Mouse (Mus musculus): ENCODE measurements around the gene Miga1. TPM values are rescaled to one million over a fixed set of nuclear protein-coding genes. Genes with fewer than 3 reads are reported as not detected.

The Miga1 gene
- total RNA-seq, 2 experiments from 2014 or later: 3.2 to 3.9 TPM

DNA sequence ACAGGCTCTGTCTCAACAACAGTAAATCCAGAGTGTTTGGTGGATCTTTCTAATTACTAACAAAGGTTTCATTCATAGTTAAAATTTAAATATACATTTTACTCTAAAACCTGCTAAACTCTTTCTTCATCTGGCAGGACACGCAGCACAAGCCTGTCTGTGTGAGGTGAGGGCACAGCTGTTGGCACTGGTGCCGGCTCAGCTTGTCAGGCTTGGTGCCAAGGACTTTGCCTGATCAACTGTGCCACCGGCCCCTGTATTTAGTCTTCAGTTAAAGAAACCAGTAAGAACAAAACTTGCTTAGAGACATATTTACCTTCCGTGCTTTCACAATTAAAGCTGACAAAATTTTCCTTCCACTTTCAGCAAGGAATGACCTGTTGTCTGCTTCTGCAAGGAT is 51.5 kb downstream of the Miga1 start:
- no peak for ATAC-seq (ENCODE audit: poor library complexity, severe bottlenecking)

DNA sequence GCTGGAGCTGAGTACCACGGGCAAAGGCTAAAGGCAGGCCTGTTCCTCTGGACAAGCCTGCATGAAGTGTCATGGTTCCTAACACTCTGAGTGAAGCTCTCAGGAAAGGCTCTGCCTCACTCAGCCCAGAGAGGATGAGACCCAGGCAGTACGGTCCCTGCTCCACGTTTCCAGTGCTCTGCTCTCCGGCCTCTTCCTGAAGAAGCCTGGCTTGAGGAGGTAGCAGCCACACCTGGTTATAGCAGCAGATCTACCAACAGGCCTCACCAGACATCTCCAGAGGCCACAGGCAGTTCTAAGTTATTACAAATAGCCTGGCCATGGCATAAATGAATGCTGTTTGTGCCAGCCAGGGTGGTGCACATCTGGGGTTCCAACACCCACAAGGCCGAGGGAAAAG is 51.9 kb downstream of the Miga1 start:
- no peak for ATAC-seq (ENCODE audit: poor library complexity, severe bottlenecking)

DNA sequence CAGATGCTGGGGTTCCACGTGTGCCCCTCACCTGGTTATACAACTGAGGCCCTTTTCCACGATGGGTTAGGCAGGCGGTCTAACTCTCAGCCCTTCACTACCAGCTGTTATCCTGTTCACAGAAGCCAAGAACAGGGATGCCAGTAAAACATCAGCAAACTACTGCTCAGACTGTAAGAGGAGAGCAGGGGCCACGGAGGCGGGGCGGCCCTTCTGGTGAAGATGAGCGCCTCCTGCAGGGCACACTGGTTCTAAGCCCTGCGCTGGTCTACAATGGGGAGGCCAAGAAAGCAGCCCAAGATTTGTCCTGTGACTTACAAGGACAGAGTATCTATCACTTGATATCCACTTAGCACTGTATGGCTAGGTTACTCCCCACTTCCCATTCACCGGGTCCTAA is 52.4 kb downstream of the Miga1 start:
- no peak for ATAC-seq (ENCODE audit: poor library complexity, severe bottlenecking)

DNA sequence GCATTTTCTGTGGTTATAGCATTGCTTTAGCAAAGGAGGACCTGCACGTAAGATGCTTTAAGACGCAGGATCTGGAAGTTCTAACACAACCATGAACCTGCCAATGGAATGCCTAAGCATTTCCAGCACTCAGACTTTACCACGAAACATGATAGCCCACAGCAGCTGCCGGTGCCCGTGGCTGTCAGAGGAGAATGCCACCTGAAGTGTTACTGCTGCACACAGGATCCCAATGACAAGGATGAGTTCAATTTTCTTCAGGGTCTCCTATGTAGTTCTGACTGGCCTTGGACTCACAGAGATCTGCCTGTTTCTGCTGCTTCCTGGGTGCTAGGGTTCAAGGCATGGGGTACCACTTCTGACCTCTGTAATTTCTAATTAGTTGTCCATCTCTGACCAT is 55.4 kb downstream of the Miga1 start:
- ATAC-seq (ENCODE audit: poor library complexity, severe bottlenecking): no peak

DNA sequence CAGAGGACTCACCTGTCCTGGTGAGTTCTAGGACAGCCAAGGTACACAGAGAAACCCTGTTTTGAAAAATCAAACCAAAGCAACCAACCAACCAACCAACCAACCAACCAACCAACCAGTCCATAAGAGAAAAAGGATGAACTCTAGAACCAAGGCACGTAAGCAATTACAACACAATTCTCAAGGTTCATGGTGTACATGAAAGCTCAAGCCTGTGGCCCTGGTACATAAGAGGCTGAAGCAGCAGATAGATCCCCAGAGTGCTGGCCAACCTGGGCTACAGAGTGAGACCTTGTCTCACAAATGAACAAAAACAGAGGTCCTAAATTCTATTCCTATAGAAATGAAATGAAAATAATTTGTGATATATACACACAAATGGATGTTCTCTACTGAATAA is 55.9 kb downstream of the Miga1 start:
- ATAC-seq (ENCODE audit: poor library complexity, severe bottlenecking): no peak

DNA sequence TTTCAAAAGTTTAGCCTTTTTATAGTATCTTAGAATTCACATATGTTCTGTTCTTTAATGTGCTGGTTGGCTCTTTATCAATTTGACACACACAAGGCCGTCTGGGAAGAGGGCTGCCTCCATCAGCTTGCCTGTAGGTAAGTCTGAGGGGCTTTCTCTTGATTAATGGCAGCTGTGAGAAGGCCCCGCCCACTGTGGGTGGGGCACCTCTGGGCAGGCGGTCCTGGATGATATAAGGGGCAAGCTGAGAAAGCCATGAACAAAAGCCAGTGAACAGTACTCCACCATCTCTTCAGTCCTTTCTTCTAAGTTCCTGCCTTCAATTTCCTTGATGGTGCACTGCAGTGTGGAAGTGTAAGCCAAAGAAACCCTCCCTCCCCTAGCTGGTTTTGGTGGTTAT is 58.1 kb downstream of the Miga1 start:
- ATAC-seq (ENCODE audit: poor library complexity, severe bottlenecking): no peak

DNA sequence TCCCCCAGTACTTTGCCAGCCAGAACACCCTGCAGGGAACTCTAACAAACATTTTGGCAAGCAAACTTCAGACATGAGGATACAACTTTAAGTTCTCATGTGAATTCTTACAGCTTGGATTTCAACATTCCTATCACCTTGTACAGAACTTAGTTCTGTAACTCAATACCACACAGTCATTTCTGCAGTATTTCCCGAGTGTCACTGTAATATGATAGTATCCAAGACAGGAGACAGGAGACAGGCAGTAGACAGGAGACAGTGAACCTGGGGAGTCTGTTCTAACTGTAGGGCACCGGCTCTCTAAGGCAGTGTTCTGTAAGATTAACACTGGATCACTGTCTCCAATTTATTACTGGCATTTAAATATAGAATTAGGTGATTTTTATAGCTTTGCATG is 61.8 kb downstream of the Miga1 start:
- ATAC-seq (ENCODE audit: poor library complexity, severe bottlenecking): no peak

DNA sequence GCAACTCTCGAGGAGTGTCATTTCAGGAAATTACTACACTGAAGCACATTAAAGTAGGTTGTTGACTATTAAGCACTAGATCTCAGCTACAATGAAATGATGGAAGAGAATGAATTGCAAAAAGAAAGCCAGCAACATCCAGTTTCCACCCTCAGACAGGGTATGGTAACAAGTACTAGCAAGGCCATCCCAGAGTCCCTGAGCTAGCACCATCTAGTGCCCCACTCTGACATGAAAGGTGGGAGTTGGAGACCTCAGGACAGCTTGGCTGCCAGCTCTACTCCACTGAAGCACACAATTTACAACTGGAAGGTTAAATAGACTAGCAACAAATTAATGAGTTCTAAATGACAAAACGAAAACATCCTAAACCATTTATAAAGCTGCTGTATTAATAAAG is 62.3 kb downstream of the Miga1 start:
- no peak for ATAC-seq (ENCODE audit: poor library complexity, severe bottlenecking)

DNA sequence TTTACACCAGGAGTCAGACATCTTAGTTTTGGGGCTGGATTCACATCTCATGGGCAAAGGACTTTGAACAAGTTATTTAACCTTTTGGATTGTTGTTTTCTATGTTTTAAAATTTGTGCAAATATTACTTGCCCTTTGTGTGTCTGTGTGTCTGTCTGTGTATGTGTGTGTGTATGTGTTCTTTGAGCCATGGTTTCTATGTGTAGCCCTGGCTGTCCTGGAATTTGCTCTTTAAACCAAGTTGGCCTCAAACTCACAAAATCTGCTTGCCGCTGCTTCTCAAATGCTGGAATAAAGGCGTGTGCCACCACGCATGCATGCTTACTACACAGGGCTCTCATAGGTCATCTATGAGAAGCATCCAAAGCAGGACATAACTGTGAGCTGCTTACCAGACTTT is 63.3 kb downstream of the Miga1 start:
- no peak for ATAC-seq (ENCODE audit: poor library complexity, severe bottlenecking)

DNA sequence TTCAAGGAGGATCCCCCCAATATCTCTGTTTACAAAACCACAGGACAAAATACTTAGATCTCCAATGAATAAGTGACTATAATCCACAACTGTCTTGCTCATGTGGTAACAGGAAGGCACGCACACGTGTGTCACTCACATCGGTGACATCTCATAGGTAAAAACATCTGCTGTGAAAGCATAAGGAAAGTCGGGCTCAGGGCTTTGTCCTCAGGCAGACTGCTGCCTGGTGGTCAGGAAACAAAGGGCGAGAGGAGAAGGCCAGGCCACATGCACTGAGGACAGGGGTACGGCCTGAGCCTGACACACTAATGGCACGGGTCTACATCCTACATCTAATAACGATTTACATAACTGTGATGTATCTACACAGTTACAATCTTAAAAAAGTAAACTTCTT is 65.2 kb downstream of the Miga1 start:
- no peak for ATAC-seq (ENCODE audit: poor library complexity, severe bottlenecking)

DNA sequence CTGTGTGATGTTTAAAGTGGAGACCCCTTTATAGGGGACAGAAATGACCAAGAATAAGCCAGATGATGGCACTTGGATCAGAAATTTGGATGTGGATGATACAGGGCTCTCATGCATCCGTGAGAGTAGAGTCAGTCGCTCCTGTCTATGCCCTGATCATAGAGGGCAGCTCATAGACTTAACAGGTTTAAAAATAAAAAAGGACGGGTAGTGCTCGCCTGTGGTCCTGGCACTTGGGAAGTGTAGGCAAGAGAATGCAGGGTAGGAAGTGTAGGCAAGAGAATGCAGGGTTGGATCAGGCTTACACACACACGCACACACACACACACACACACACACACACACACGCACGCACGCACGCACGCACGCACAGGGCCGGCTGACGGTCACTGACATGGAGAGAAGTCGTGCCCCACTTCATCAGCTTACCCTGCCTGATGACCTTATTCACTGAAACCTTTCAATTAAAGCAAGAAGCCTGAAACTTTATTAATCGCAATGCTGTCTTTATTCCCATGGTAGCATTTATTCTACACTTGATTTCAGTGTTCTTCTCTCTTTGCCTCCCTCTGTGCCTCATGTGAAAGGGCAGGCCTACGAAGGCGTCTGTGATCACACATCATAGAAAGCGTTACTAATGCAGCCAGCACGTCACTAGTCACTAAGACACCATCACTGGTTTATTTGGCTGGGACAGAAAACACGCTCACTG is 67.1 kb downstream of the Miga1 start:
- no peak for ATAC-seq (ENCODE audit: poor library complexity, severe bottlenecking)

DNA sequence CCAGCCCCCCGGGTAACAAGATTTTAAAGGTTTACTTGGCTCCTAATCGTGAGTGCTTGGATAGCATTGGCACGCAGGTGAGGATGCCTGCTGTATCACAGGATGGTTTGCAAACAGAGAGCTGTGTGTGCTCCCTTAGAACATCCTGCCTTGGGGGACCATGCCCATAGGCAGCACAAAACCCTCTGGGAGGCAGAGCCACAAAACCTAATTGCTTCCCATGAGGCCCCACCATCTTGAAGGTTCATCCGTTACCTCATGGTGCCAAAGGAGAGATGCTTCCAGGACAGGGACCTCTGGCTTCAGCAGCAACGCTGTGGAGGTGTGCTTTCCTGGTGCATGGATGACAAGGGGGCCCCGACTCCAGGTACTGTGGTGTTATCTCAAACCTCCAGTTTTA is 68.3 kb downstream of the Miga1 start:
- no peak for ATAC-seq (ENCODE audit: poor library complexity, severe bottlenecking)

DNA sequence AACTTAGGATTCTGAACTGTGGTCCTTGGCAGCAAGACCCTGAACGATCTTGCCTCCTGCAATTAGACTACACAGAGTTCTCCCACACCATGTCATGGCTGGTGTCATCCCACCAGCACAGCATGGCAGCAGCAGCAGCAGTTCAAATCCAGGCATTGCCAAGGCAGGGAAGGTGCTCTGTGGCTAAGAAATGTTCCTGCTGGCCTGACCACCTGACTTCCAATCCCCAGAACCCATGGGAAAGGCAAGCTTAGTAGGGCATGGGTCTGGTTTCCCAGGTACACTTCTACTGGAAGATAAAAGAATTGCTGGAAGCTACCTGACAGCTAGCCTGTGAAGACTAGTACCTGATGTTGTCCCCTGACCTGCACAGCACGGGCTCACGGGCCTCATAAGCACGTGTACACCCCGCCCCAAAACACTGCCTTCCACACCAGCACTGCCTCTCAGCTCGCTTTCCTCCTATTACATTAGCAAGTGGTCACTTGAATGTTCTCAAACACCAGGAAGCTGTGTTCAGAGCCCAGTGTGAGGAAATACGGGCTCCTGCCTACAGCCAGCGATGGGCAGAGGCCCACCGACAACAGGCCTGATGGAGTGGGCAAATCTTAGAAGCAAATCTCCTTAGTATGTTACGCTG is 69.0 kb downstream of the Miga1 start:
- ATAC-seq (ENCODE audit: poor library complexity, severe bottlenecking): no peak

DNA sequence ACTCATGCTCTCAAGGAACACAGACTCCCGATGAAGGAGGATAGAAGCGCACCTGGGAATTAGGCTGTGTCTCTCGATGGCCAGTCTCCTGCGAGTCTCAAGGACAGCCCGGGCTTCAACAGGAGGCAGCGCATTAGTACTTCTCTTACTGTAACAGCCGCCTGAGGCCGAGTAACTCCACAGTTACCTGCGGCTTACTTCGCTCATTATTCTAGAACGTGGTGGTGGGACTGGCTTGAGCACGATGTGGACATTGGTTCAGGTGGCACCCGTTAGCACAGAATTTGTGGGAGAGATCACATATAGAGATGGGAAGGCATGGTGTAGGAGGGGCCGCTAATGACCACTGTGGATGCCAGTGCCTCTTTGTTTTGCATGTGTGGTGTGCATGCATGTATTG is 72.1 kb downstream of the Miga1 start:
- no peak for ATAC-seq (ENCODE audit: poor library complexity, severe bottlenecking)

DNA sequence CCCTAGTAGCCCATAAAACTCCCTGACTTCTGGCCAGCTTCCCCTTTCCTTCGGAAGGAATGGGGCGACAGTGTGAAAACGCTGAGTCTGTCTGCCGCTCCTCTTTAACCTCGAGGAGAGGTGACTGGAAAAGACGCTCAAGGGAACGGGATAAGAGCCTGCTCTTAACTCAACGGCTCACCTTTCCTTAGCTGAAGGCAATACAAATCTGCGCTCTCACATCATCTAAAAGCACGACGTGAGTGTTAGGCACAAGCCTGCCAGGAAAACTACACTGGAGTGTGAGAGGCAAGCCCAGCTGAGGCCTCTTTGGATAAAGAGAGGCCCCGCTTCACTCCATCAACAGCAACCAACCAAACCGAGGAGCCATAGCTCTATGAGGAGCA is 74.2 kb downstream of the Miga1 start, which contains the start of gene Nexn:
TSS of gene Nexn (minus strand) at position 315 of the 386 bp plus-strand sequence.
- ATAC-seq (ENCODE audit: poor library complexity, severe bottlenecking): no peak

DNA sequence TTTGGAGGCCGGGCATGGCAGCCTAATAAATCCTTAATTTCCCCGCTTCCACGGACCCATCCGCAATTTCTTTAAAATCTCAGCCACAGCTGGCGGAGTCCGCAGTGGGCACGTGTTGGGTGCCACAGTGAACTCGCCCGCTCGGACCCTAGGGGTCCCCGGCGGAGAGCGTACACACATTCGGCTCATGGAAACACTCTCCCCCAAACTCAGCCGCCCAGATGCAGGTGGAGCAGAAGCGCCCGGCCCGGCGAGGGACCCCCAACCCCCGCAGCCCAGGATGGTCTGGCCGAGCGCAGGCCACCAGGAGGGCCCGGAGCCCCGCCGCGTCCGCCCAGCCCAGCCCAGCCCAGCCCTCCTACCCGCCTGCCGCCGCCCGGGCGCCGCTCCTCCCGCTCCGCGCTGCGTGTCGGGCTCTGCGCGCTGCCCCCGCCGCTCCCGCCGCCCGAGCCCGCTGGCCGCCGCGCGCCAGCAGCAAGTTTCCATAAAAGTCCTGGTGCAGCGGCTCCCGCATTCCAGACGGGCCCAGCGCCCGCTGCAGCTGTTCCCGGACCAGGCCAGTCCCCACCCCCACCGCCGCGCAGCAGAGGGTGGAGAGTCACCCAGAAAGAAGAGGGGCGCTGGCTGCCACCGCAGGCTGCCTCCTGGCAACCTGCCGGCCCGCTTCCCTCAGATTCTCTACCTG is 74.7 kb downstream of the Miga1 start:
- 0 out of 2 replicates have a peak, but pooled peaks have one; percentile 13 for ATAC-seq (ENCODE audit: poor library complexity, severe bottlenecking)

DNA sequence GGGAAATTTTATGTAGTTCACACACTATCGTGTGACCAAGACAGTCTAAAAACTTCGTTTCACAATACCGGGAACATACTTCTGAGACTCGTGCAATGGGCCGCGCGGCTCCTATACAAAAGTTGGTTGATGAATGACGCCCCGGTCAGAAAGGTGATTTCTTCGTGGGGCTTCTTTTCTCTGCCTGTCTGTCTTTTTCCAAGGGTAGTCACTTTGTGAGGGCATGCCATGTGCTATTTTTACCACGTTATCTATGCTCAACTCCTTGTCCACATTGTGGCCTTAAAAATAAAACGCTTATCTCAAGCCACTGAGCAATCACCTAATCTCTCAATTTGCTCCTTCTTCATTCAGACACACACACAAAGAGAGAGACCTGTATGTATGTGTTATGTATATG is 75.4 kb downstream of the Miga1 start:
- no peak for ATAC-seq (ENCODE audit: poor library complexity, severe bottlenecking)

DNA sequence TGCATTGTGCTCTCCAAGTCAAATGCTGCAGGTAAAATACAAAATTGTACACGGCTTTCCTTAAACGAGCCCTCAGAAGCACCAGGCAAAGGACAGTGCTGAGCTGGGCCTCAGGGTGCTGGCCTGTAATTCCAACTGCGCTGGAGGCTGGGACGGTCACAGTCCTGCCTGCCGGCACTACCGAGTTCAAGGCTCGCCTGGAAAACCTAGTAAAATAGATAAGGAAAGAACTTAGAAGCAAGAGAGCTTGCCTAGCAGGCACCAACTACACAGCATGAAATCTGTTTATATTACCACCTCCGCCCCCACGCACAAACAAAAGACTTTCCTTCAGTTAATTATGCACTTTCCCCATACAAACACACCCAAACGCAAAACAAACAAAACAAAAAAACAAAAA is 75.8 kb downstream of the Miga1 start:
- ATAC-seq (ENCODE audit: poor library complexity, severe bottlenecking): no peak

DNA sequence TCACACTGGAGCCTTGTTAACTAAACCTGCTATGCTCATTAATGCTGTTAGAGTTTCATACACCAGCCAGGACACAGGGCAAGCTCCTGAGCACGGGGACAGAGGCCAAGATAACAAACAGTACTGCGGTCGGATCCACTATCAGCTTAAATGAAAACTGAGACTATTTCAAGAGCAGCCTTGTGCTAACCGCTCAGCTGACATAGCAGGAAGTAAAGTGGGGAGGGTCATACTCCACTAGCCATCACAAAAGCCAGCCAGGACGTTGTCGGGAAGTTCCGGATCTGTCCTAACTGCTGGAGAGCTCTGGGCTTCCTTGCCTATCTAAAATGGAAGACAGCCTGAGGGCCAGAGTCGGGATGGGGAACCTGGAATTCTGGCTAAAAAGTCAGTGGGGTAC is 78.3 kb downstream of the Miga1 start:
- peak; percentile 53 for ATAC-seq (ENCODE audit: poor library complexity, severe bottlenecking)

DNA sequence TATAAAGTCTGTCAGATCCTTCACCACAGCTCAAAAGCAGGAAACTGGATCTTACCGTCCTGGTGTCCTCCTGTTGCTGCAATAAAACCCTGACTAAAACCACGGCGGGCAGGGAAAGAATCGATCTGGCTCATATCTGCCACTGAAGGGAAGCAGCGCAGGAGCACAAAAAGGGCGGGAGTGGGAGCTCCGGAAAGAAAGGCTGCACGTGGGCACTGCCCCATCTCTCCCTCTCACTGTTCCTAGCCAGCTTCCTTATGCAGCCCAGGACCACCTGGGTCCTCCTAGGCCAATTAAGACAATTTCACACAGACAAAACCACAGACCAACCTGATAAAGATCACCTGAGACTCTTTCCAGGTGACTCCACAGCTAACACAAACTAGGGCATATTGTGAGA is 78.8 kb downstream of the Miga1 start:
- peak; percentile 31 for ATAC-seq (ENCODE audit: poor library complexity, severe bottlenecking)

DNA sequence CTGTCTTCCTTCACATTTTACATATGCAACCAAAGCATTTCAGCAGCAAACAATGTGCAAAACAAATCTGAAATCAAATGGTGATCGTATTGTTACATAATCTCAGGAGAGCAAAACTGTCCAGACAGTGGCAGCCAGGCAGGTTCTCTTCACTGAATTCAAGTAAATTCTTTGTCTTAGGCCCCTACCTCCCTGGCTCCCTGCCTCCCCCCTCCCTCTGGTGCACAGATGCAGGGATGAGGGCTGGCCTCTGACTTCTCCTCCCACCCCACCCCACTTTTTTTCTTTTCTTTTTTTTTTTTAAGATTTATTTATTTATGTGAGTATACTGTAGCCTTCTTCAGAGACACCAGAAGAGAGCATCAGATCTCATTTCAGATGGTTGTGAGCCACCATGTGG is 79.8 kb downstream of the Miga1 start:
- ATAC-seq (ENCODE audit: poor library complexity, severe bottlenecking): no peak

DNA sequence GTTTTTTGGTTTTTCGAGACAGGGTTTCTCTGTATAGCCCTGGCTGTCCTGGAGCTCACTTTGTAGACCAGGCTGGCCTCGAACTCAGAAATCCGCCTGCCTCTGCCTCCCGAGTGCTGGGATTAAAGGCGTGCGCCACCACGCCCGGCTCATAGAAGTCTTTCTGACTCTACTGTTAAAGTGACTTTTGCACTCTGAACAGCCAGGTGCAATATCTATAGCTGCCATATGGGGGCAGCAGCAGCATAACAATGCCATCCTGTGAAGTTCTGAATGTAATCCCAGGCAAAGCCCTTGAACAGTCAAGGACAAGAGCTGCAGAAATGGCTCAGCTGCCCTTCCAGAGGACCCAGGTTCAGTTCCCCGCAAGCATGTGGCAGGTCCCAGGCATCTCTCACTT is 80.8 kb downstream of the Miga1 start:
- peak; percentile 79 for ATAC-seq (ENCODE audit: poor library complexity, severe bottlenecking)

Data from megakaryocyte, adult 5-6 weeks (primary cell).